Mouse (Mus musculus) natural killer cell, adult 2 months (primary cell): ENCODE measurements at regions not wholly inside any gene's neighbourhood (a gene's known extent, or its start where the extent isn't known, plus 50 kb on each side); places are given as distances from the start of the nearest gene placed in this dataset.

Source experiments
- DNase-seq, 2 experiments: peaks; one replicate each; pipeline ENCODE4 v3.0.0; 2022; ENCODE audit warnings: low spot score in 2 of 2

DNA sequence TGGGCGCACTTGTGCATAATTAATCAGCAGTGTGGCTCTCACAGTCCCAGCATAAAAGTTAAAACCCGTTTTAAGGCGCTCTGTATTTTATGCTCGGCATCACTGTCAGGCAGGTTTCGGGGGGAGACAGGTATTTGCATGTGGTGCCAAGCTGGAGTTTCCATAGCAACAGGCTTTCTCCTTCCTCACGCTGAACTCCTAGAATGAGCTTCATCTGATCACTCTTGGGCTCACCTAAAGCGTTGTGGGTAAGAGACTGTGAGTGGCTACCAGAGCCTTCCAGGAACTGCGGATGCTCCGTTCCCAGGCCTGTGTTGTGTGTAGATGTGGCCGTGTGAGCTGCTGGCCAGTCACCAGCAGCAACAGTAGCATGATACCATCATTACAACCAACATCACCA is 161.5 kb downstream of the Ajap1 start:
- no peak for DNase-seq

DNA sequence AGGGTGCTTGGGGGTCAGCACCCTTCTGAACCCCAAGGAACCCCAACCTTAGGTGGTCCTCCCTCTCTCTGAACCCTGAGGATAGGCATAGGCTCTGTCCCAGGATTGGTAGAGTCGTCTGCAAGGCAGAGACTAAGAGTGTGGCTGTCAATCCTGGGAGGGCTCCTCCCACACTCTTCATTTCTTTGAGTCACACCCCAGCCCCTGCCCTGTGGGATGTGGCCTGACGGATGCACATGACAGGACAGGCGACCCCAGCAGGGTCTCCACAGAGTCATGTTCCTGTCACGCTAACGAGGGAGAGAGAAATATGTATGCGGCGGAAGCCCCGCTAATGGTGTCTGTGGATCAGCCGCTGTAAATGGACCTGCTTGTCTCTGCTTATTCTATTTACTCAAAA is 162.0 kb downstream of the Ajap1 start:
- no peak for DNase-seq

DNA sequence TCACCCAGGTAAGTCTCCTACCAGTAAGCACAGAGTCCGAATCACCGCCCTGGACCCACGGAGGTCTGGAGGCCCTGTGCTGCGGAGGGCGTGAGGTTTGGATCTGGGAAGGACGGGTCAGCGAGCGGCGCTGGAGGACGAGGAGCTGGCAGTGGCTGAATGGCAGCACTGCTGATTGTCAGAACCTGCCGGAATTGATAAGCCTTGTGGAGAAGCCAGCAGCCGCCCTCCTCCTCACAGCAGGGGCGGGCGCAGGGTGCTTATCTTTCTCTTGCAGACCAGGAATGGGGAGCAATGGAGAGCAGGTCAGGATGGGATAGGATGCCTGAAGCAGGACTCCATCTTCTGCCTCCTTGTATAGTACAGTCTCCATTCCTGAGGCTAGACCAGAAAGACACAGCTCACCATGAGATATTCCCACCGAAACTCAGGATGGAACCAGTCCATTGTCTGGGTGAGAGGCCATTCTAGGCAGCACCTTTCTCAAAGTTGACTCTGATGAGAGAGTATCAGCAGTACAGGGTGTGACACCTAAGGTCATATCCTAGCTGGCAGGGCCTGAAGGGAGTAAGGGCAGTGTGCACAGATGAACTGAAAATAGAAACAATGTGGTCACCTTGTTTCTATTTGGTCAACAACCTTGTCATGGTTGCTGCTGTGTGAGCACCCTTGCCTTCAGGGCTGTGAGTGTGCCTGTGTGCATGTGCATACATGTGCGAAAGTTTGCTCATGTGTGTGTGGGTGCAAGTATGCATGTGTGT is 165.5 kb downstream of the Ajap1 start:
- DNase-seq = no peak

DNA sequence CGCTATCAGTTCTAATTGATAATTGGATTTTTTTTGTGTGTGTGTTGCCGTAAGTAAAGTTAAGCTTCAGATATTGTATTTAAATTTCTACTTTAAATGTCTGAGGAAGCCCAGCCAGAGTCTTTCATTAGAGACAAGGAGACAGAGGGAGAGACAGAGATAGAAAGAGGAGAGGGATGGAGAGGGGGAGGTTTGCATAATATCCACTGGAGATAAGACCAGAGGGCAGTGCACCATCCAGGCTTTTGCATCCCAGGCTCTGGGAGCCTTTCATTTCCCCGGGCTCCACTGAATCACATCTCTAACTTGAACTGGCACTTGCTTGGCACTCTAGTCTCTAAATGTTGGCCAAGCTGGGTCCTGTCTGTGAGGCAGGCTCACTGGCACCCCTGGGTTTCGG is 166.1 kb downstream of the Ajap1 start:
- DNase-seq = no peak

DNA sequence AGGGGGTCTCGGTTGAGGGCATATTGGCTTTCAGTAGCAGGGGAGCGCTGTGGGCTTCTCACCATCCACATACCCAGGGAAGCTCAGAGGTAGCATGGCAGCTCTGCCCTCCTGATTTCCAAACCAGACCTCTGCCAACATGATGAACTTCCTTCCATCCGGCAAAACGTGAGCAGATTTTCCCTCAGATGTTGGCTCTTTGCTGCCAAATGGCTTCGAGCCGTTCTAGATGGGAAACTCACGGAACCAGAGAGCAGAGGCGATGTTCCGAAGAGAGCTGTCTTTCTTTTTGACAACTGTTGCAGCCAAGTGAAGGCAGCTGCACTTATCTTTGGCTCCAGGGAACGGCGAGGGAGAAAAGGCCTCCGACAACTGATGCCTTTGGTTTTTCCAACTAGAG is 168.7 kb downstream of the Ajap1 start:
- no peak for DNase-seq

DNA sequence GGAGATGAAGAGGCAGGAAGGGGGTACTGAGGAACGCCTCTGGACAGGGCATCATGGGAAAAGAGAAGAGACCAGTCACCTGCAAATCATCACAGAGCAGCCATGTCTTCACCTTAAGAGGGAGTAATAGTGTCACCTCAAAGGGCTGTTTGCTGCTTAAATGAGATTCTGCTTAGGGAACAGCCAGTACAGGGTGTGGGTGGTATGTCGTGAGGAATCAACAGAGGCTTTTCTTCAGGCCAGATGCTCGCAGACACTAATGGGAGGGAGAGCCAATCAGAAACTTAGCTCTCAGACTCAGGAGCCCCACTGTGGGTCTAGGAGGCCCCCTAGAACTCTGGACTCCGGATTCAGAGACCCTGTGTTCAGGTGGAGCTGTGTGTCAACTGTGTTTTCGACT is 171.0 kb downstream of the Ajap1 start:
- DNase-seq = no peak

DNA sequence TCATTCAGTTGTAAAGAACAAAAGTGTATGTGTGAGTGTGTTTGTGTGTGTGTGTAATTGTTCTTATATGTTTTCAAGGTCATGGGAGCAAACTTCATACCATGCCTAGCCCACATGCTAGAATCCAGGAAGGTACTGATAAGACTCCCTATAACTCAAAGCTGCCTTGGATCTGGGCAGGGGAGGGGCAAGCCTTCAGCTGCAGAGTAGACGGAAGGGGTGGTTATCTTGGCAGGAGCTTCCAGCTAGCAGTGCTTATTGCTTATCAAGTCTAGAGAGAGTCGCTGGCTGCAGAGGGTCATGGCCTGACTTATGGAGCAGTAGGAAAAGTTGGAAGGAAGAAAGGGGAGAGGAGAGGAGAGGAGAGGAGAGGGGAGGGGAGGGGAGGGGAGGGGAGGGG is 172.0 kb downstream of the Ajap1 start:
- no peak for DNase-seq

DNA sequence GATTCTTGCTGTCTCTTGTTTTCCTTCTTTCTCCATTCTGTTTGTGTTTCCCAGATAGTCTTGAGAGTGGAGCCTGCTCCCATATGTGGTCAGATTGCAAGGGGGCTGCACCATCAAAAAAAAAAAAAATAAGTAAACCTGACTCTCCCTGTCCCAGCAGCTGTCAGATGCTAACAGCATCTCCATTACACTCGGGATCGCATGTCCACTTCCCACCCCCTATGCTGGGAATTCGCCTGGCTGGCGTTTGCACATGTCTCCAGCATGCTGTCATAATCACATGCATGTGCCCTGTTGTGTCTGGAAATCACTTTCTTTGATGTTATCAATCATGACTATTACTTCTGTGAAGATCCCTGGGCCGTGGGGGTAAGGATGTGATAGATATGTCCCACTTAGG is 179.1 kb downstream of the Ajap1 start:
- DNase-seq = no peak

DNA sequence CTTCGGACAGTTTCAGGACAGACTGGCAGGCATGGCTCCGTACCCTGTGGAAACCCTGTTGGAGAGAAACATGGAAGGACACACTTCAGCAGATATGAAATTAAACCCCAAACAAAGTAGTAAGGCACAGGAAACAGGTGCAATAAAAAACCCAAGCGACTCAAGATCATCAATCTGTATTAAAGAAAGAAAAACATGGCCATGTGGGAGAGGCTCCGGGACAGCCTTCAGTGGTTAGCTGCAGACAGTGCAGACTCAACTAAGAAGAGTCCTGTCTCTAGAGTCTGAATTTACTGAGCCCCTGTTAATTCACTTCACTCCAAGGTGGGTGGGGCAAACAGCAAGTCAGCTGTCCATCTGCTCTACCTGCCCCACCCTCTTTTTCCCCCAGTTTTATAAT is 179.8 kb downstream of the Ajap1 start:
- DNase-seq = no peak

DNA sequence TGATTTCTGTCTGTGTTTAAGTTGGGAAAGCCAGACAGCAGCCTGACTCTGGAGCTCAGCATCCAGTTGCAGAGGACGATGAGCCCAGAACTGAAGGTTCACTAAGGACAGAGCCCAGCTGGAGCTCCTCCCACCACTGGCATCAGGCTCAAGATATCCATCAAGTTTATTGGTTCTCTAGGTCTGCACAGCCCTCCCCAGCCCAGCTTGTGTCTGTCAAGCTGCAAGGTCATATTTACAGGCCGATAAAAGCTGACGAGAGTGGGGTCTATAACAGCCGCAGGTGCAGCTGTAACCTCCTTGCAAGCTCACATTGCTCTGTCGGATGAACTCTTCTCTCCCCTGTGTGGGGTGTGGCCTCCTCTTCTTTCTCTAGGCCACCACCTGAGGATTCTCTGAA is 184.3 kb downstream of the Ajap1 start:
- no peak for DNase-seq

DNA sequence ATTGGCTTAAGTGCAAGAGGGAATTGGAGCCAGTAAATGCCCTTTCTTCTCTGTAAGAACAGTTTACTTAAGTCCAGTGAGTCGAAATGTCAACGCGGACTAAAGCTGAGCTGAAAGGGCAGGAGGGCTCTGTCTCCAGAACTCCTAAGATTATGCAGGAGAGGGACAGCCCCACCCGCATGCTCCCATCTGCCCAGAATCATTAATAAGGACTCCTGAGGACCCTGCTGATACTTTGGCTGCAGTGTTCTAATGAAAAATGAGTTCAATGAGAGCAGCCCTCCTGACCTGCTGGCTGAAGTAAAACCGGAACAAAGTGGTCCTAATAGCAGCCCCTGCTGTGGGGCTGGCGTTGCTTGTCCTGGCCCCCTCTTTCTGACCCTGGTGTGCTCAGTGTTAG is 187.8 kb downstream of the Ajap1 start:
- DNase-seq = no peak

DNA sequence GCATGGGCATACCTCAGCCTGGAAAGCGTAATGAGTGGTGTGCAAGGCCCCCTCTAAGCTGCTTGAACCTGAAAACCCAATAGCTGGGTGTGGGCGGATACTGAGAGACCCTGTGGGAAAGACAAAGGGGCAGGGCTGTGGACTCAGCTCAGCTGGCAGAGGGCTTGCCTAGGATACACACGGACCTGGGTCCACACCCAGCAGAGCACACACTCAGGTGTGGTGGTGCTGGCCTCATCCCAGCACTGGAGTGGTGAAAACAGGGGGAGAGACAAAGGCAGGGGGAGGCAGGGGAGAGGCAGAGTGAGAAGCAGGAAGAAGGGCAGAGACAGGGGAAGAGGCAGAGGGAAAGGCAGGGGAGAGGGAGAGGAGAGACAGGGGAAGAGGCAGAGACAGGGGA is 189.5 kb downstream of the Ajap1 start:
- DNase-seq = no peak

DNA sequence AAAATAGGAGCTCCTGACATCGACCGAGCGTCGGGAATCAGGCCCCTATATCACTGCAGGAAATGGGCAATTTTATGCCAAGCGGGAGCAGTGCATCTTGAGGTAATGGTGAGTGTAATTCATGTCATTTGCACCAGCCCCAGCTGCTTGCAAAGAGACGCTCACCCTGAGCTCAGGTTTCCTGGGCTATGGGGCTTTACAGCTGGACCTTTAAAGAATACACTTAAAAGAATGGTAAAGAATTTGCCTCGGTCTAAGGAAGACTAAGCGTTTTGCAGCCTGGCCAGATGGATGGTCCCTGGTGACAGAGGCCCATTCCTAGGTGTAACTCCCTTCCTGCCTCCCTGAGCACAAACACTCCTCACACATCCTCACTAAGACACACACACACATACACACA is 194.2 kb downstream of the Ajap1 start:
- DNase-seq = no peak

DNA sequence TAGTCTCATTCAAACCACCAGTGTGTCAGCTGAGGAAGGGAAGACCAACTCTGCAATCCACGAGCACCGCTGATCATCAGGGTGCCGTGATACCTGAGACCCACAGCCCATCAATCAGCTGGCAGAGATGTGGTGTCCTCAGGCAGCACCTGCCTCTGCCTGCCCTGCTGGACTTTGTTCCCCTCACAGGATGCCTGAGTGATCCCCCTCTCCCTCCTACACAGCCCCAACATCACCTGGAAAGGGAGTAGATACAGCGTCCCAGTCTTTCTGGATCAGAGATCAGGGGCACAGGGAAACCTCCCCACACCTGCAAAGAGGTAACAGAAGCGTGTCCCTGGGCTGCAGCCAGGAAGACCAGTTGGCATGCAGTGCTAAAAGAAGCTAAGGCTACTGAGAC is 198.4 kb downstream of the Ajap1 start:
- DNase-seq = no peak

DNA sequence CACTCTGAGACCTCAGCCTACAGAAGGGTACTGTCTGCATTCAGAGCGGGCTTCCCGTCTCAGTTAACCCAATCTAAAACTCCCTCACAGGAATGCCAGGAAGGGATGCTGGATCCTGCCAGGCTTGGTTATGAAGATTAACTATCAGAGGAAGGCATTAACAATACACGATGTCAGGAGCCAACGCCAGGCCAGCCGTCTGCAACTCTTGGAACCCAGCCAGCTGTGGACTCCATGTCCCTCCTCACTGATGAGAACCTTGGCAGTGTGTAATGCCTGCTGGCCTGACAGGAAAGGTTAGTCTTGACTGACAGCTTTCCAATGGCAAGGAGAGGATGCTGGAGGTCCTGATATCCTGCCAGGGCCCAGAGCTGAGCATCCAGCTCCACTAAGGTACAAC is 206.0 kb downstream of the Ajap1 start:
- no peak for DNase-seq

DNA sequence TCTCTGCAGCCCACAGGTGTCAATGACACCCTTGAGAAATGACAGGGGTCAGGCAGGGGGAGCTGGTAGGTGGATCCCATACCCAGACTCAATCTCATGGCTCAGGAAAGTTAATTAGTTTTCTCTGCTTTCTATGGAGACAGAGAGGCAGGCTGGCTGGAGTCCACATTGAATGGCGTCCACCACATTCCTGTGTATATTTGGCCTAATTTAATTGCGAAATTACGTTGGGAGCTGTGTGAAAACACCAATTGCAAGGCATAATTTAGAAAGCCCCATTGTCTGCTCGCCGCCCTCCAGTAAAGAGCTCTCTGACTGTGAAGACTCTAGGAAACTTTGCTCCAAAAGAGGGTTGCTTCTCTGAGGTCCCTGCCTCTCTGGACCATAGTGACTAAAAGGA is 211.2 kb downstream of the Ajap1 start:
- DNase-seq = no peak

DNA sequence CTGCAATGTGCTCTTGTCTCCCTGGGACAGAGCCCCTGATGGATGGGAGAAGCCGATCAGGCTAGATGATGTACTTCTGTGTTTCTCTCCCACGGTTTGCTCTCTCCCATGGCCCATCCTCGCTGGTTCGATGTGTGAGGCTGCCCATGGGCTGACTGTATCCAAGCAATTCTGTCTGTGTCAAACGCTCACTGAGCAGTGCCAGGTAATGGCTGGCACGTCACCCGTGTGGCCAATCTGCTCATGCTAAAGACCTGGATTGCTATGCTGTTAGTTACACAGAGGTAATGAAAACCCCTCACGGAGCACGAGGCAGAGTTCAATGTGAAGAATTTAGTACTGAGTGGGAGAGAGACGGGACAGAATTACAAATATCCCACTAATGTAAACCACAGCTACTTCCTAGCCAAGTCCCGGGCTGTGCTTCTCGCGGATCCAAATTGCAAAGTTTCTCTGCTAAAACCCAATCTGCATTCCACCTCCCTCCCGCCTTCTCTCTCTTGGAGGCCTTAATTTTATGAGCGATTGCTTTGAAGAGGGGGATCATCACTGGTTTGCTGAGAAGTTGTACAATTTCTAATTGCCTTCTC is 219.3 kb downstream of the Ajap1 start:
- DNase-seq = no peak

DNA sequence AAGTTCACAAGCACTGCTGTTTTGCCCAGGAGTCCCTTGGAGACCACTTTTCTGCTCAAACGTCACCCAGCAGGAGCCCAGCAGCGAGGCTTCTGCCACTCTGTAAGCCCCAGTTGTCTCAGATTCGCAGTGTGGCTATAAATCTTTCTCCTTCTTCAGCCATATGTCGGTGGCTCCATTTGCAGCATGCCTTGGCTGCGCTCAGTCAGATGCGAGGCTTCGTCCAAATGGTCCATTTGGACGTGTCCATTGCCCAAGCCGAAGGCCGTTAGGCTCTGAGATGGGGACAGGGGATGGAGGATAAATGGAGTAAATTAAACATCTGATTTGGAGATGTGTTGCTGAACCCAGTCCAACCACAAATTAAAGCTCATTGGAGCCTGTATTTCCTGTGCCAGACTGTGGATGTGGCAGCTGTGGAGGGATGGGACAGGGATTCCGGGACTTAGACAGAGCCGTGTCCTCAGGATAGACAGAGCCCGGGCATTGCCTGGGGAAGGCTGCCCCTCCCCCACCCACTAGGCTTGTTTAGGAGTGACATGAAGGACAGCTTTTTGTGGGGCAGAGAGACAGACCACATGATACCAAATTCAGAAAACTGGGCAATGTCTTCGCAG is 221.6 kb downstream of the Ajap1 start:
- DNase-seq = no peak

DNA sequence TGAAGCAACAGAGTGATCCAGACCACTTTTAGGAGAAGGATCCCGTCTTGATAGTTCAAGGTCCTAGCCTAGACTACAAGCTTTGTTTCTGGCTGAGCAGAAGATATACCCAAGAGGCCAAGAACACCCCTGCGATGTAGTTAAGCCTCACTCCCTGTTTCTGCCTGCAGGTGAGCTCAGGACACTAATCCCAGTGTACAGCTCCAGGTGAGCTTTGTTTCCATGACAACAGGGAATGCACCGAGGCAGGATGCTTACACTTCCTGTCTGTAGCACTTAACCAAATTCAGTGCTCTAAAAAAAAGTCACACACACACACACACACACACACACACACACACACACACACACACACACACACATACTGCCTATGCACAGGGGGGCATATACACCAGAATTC is 230.7 kb downstream of the Ajap1 start:
- no peak for DNase-seq

DNA sequence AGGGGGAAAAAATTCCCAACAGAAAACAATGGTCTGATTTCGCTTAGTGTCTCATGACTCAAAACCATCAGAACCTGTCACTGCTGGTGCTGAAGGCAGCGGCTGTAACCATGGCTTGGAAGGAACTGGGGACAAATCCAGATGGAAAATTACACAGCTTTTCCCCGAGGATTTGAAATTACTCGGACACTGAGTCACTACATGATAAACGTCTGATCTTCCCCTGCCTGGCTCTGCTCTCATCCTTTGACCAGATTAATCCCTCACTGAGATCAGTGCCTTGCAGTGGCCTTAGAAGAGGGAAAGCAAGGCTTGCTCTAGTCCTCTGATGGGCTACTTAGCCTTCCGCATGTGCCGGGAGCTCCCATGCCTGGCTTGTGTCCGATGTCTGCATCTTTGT is 231.3 kb downstream of the Ajap1 start:
- no peak for DNase-seq

DNA sequence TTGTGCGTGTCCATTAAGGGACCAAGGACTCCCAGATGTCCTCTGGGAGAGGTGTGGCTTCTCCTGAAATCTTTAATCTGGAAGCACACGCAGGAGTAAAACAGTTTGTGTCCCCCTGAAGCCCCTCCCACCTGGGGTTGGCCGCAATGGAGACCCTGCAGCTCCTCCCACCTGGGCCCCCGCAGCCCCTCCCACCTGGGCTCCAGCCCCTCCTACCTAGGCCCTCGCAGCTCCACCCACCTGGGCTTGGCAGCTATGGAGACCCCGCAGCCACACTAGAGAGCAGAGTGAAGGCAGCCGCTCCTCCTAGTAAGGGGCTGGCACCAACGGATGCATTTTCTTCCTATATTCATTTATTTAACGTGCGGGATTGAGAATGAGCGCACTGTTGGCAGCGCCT is 245.9 kb downstream of the Ajap1 start:
- DNase-seq = no peak

DNA sequence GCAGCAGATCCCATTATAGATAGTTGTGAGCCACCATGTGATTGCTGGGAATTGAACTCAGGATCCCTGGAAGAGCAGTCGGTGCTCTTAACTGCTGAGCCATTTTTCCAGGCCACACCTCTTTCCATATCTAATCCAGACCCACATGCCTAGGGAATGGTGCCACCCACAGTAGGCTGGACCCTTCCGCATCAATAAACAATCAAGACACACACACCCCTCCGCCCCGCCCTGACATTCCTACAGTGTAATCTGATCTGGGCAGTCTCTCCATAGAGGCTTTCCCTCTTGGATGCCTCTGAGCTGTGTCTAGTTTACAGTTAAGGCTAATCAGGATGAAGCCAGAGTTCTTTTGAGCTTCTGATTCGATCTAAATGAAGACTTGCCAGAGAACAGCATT is 248.8 kb downstream of the Ajap1 start:
- no peak for DNase-seq

DNA sequence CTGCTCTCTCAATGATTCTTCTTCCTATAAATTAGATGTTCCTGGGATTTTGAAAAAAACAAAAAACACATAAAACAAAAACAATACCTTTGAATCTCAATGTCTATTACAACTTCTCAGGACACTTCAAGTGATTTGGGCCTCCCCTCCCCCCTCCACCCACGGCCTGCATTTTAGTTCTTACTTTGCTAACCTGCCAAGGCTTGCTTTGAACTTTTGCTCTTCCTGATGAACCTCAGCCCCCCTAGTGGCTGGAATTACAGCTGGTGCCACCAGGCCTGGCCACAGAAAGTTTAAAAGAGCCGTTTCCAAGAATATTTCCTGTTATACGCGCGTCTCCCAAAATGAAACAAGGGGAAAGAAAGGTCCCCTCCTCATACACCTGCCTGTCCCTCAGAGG is 253.4 kb downstream of the Ajap1 start:
- DNase-seq = no peak
